Mouse (Mus musculus): ENCODE data around the gene Slc22a4. TPM values are rescaled to one million over a fixed set of nuclear protein-coding genes. Genes with fewer than 3 reads are reported as not detected.

Gene Slc22a4
- polyA plus RNA-seq, 1 experiment: 1.2 TPM

GRCm38 (mm10) chr11:54002147-54002760 lies 25.6 kb downstream of the Slc22a4 start:
- no peak overlapping the region for H3K27ac ChIP-seq (ENCODE audit: control insufficient read depth, insufficient read depth, low read length)
- no peaks in the 10 kb centered on the region for H3K27me3 ChIP-seq (ENCODE audit: control insufficient read depth, insufficient read depth, low read length)
- peak; percentile 61 for DNase-seq
- no peaks in the 10 kb centered on the region for H3K36me3 ChIP-seq (ENCODE audit: control insufficient read depth, insufficient read depth, low read length)
- 11% methylated on average over 5 of the region's 5 CpGs for WGBS
- H3K4me1 ChIP-seq (replicated peaks; ENCODE audit: control insufficient read depth, insufficient read depth, low read length): no peaks in the 10 kb centered on the region
- no peak overlapping the region for H3K4me3 ChIP-seq (ENCODE audit: control insufficient read depth, insufficient read depth, low read length)
- TF ChIP-seq POLR2A (IDR thresholded peaks at IDR 0.05; ENCODE audit: control insufficient read depth, extremely low read depth, insufficient read depth, low read length, poor library complexity) (no peak), CTCF (IDR thresholded peaks at IDR 0.05; ENCODE audit: borderline replicate concordance, control insufficient read depth, extremely low read depth, insufficient read depth, low read length, poor library complexity) (peak; percentile 75; the same call in 1 of the 2 replicates)

GRCm38 (mm10) chr11:53997661-53998060 lies 30.2 kb downstream of the Slc22a4 start:
- TF ChIP-seq POLR2A (IDR thresholded peaks at IDR 0.05; ENCODE audit: control insufficient read depth, extremely low read depth, insufficient read depth, low read length, poor library complexity): no peak
- TF ChIP-seq CTCF (IDR thresholded peaks at IDR 0.05; ENCODE audit: borderline replicate concordance, control insufficient read depth, extremely low read depth, insufficient read depth, low read length, poor library complexity): no peak
- no peaks in the 10 kb centered on the region for H3K4me1 ChIP-seq (replicated peaks; ENCODE audit: control insufficient read depth, insufficient read depth, low read length)
- no peak overlapping the region for H3K27ac ChIP-seq (ENCODE audit: control insufficient read depth, insufficient read depth, low read length)
- no peaks in the 10 kb centered on the region for H3K27me3 ChIP-seq (ENCODE audit: control insufficient read depth, insufficient read depth, low read length)
- WGBS: 90% methylated on average over 2 of the region's 2 CpGs
- no peaks in the 10 kb centered on the region for H3K36me3 ChIP-seq (ENCODE audit: control insufficient read depth, insufficient read depth, low read length)
- DNase-seq: no peak
- H3K4me3 ChIP-seq (ENCODE audit: control insufficient read depth, insufficient read depth, low read length): no peak overlapping the region

DNA sequence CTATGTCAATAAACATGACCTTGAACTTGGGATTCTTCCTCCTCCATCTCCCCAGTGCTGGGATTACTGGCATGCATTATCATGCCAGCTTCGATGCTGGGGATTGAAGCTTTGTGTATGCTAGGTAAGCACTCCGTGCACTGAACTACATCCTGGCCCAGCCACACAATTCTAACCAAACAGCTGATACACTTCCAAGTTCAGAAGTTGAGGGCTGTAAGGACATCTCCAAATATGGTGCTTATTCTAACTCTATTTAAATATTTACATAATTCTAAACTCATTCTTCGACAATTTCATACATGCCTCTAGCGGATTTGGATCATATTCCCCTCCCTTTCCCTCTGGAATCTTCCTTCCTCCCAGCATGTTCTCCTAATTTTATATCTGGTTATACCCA lies 35.6 kb downstream of the Slc22a4 start:
- DNase-seq: no peak
- Histone ChIP-seq H3K27ac (ENCODE audit: control insufficient read depth, insufficient read depth, low read length) (no peak overlapping the region), H3K27me3 (ENCODE audit: control insufficient read depth, insufficient read depth, low read length) (no peaks in the 10 kb centered on the region), H3K4me3 (ENCODE audit: control insufficient read depth, insufficient read depth, low read length) (no peak overlapping the region), H3K36me3 (ENCODE audit: control insufficient read depth, insufficient read depth, low read length) (no peaks in the 10 kb centered on the region), H3K4me1 (replicated peaks; ENCODE audit: control insufficient read depth, insufficient read depth, low read length) (no peaks in the 10 kb centered on the region)
- TF ChIP-seq CTCF (IDR thresholded peaks at IDR 0.05; ENCODE audit: borderline replicate concordance, control insufficient read depth, extremely low read depth, insufficient read depth, low read length, poor library complexity) (no peak), POLR2A (IDR thresholded peaks at IDR 0.05; ENCODE audit: control insufficient read depth, extremely low read depth, insufficient read depth, low read length, poor library complexity) (no peak)
- WGBS: 95% methylated on average over 4 of the region's 4 CpGs

GRCm38 (mm10) chr11:53989232-53989631 lies 38.7 kb downstream of the Slc22a4 start:
- no peak overlapping the region for H3K4me3 ChIP-seq (ENCODE audit: control insufficient read depth, insufficient read depth, low read length)
- no peaks in the 10 kb centered on the region; the same call in 1 of the 2 replicates for H3K27me3 ChIP-seq (ENCODE audit: control insufficient read depth, insufficient read depth, low read length)
- no peak for DNase-seq
- 76% methylated on average over 1 of the region's 1 CpGs for WGBS
- TF ChIP-seq POLR2A (IDR thresholded peaks at IDR 0.05; ENCODE audit: control insufficient read depth, extremely low read depth, insufficient read depth, low read length, poor library complexity) (no peak), CTCF (IDR thresholded peaks at IDR 0.05; ENCODE audit: borderline replicate concordance, control insufficient read depth, extremely low read depth, insufficient read depth, low read length, poor library complexity) (no peak)
- no peaks in the 10 kb centered on the region for H3K4me1 ChIP-seq (replicated peaks; ENCODE audit: control insufficient read depth, insufficient read depth, low read length)
- H3K27ac ChIP-seq (ENCODE audit: control insufficient read depth, insufficient read depth, low read length): no peak overlapping the region
- H3K36me3 ChIP-seq (ENCODE audit: control insufficient read depth, insufficient read depth, low read length): no peaks in the 10 kb centered on the region

- 90% methylated on average over 4 of the region's 4 CpGs for WGBS
- H3K4me1 ChIP-seq (replicated peaks; ENCODE audit: control insufficient read depth, insufficient read depth, low read length): no peaks in the 10 kb centered on the region
- no peak overlapping the region for H3K4me3 ChIP-seq (ENCODE audit: control insufficient read depth, insufficient read depth, low read length)
- no peaks in the 10 kb centered on the region; the same call in 1 of the 2 replicates for H3K27me3 ChIP-seq (ENCODE audit: control insufficient read depth, insufficient read depth, low read length)
- no peaks in the 10 kb centered on the region for H3K36me3 ChIP-seq (ENCODE audit: control insufficient read depth, insufficient read depth, low read length)
- DNase-seq: no peak
- TF ChIP-seq POLR2A (IDR thresholded peaks at IDR 0.05; ENCODE audit: control insufficient read depth, extremely low read depth, insufficient read depth, low read length, poor library complexity) (no peak), CTCF (IDR thresholded peaks at IDR 0.05; ENCODE audit: borderline replicate concordance, control insufficient read depth, extremely low read depth, insufficient read depth, low read length, poor library complexity) (no peak)
- no peak overlapping the region for H3K27ac ChIP-seq (ENCODE audit: control insufficient read depth, insufficient read depth, low read length)
Observed at GRCm38 (mm10) chr11:53988081-53988480, 39.8 kb downstream of the Slc22a4 start.

DNA sequence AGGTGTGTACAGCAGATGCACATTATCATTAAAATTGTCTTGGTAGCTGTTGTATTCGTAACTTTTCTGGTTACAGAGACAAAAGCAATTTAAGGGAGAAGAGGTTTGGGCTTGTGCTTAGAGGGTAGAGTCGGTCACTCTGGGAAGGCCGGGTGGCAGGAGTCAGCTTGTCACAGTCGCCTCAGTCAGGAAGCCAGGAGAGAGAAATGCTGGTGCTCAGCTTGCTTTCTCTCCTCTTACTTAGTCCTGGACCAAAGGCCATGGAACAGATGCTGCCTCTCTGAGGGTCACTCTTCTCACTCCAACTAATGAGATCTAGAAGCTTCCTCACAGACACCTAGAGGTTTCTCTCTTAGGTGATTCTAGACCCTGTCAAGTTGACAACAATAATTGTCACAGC lies 46.5 kb downstream of the Slc22a4 start:
- Histone ChIP-seq H3K27me3 (ENCODE audit: control insufficient read depth, insufficient read depth, low read length) (peaks cover 3% of the 10 kb centered on the region), H3K4me1 (replicated peaks; ENCODE audit: control insufficient read depth, insufficient read depth, low read length) (peaks cover 12% of the 10 kb centered on the region), H3K36me3 (ENCODE audit: control insufficient read depth, insufficient read depth, low read length) (no peaks in the 10 kb centered on the region), H3K4me3 (ENCODE audit: control insufficient read depth, insufficient read depth, low read length) (no peak overlapping the region), H3K27ac (ENCODE audit: control insufficient read depth, insufficient read depth, low read length) (no peak overlapping the region)
- DNase-seq: no peak
- 97% methylated on average over 4 of the region's 4 CpGs for WGBS
- TF ChIP-seq POLR2A (IDR thresholded peaks at IDR 0.05; ENCODE audit: control insufficient read depth, extremely low read depth, insufficient read depth, low read length, poor library complexity): no peak

Data from thymus, adult 2 months (tissue).